Mouse (Mus musculus): ENCODE measurements around the gene 2300009A05Rik.

The 2300009A05Rik gene

DNA sequence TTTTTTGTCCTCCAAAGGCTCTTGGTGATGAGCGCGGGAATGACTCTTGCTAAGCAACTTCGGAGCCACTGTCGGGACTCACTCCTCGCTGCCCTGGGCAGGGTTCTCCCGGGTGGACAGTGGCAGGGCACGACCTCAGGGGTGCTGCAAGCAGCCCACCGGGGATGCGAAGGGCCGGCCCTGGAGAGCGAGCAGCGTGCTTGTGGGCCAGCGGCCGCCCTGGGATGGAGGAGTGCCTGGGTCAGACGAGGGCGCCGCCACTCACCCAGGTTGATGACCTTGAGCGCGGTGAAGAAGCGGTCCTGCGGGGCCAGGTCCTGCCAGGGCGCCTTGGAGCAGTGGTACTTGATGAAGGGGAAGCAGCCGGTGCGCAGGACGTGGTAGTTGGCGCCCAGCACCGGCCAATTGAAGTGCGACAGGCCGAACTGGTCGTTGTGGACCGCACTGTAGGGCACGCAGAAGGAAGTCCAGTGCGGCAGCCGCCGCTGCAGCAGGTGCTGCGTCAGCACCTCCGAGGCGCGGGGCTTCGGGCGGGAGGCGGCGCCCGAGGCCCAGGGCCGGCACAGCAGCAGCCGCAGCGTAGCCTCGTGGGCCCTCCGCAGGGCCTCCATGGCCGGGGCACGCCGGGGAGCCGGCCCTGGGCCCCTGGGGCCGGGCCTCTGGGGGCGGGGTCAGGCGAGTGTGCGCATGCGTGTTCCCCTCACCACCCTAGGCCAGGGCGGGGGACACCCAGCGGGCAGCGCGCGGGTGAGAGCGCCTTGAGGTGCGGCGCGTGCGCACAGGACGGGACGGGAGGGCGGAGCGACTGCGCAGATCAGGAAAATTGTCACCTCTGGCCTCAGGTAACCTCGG, at the start of gene 2300009A05Rik:
Gene 2300009A05Rik, minus strand, starts transcription at position 636 of the 852 bp plus-strand sequence.
- DNase-seq: peak; percentile 96

- no peak for DNase-seq
Measured at GRCm38 (mm10) chr9:63443695-63444094, 44.6 kb upstream of the 2300009A05Rik start.

DNA sequence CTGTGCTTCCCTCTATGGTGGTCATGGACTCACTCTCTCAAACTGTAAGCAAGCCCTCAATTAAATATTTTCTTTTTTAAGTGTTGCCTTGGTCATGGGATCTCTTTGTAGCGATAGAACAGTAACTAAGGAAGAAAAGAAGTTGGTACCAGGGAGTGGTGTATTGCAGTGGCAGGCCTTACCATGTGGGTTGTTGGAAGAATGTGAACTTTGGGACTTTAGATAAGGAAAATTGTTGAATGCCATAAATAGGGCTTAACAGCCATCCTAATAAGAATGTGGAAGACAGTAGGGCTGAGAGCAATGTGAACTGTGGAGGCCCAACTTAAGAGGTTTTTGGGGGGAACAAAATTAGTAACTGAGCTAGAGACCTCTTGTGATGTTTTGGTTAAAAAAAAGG, 31.6 kb upstream of the 2300009A05Rik start:
- DNase-seq: no peak

DNA sequence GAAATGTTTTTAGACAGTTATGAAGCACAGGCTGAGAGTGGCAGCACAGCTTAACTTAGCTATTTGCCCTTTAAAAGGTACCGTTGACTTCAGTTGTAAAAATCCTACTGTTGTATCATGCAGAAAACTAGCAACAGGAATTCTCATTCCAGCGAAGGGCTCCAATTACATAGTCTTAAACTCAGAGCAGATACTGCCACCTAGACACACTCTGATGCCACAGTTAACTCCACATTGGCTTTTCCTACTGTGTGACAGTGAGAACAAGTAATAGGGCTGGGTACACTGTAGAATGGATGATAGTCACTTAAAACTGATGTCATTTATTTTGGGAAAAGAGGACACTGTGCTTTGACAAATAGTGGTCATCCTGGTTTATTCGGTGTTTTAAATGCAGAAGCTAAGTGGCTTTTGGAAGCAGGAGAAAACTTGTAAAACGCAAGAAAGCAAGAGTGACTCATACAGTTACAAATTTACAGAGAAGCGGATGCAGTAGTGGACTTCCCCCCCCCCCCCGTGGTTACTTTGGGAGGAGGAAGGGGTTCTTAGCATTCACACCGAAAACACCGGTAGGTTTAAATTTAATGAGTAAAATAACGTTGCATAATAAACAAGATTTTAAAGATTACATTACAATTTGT, 22.2 kb upstream of the 2300009A05Rik start:
- no peak for DNase-seq

DNA sequence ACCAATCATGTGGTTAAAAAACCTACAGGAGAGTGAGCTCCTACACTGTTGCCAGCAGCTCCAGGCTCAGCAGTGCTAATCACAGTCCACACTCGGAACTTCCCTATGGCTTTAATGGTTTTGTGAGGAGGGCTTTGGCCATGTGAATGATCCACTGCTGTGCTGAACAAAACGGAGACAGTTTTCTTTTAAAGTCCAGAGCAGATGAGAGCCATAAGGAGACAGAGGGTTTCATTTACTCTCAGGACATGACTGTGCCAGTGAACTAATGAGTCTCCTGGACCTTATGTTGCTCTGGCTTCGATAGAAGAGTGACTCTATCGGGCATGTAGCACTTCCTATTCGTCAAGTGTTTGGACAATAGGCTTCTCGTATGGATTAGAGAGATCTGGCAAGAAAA, 21.4 kb upstream of the 2300009A05Rik start:
- DNase-seq: no peak

DNA sequence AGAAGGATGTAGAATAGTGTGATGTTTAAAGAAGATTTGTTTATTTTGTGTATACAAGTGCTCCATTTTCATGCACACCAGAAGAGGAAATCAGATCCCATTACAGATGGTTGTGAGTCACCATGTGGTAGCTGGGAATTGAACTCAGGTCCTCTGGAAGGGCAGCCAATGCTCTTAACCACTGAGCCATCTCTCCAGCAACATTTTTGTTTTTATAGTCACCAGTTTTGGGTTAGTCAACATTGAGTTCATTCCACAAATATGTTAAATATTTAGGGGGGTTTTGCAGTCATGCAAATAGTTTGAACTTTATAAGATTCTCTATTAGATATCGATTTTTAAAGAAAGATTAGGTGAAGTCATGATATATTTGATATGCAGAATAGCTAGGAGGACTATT, 1.1 kb upstream of the 2300009A05Rik start:
- DNase-seq: no peak

DNA sequence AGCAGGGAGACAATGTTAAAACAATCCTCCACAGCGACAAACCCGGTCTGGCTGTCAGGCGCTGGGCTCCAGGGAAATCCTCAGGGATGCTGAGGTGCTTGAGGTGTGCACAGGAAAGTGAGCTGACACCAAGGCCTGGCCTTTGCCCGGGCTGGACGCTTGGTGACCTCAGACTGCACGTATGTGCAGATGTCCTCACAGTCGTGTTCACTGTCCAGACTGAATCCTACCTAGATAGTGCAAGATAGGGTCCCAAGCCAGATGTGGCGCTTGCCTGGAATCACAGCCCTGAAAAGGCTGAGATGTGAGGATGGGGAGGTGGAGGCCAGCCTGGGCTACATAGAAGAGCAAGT, 393 bp upstream of the 2300009A05Rik start:
- DNase-seq: no peak

- no peak for DNase-seq
Measured at GRCm38 (mm10) chr9:63395612-63396011, 3.4 kb downstream of the 2300009A05Rik start.

DNA sequence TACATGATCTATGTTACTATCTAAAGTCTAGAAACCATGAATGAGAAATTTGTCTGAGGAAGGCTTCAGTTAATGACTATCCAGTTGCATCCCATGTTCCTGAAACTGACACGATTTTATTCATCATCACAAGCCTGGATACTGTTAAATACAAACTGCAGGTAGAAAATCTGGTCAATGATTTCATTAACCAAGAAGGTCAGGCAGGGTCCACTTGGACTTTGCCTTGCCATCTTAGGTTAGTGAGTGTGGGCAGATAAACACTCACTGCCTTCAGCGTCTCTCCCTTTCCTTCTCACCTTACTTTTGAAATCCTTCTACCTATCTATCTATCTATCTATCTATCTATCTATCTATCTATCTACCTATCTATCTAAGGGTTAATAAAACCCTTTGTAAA, 7.7 kb downstream of the 2300009A05Rik start:
- peak; percentile 51 to 73 for DNase-seq

DNA sequence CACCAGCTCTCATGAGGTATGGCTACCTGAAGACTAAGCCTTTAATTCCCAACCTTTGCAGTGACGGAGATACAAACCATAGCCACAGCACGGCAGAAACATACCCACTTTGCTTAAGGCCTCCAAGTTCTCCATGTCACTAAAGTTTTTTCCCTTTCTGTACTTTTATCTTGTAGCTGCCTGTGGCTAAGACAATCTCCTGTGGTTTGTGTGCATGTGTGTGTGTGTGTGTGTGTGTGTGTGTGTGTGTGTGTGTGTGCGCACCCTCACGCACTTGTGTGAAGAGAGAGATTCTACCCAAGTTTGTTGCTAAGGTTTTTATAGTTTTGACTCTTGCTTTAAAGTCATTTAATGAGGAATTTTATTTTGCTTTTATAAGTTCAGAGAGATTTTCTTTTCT, 16.3 kb downstream of the 2300009A05Rik start:
- no peak for DNase-seq

DNA sequence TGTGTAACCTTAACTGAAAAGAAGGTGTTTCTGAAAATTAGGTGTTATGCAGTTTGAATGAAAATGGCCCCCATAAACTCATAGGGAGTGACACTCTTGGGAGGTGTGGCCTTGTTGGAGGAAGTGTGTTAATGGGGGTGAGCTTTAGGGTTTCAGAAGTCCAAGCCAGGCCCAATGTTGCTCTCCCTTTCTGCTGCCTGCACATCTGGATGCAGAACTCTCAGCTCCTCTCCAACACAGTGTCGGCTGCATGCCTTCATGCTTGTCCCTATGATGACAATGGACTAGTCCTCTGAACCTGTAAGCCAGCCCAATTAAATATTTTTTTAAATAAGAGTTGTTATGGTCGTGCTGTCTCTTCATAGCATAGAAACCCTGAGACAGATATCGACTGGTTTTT, 18.7 kb downstream of the 2300009A05Rik start:
- no peak for DNase-seq

GRCm38 (mm10) chr9:63378174-63378573, 20.9 kb downstream of the 2300009A05Rik start:
- DNase-seq: no peak

DNA sequence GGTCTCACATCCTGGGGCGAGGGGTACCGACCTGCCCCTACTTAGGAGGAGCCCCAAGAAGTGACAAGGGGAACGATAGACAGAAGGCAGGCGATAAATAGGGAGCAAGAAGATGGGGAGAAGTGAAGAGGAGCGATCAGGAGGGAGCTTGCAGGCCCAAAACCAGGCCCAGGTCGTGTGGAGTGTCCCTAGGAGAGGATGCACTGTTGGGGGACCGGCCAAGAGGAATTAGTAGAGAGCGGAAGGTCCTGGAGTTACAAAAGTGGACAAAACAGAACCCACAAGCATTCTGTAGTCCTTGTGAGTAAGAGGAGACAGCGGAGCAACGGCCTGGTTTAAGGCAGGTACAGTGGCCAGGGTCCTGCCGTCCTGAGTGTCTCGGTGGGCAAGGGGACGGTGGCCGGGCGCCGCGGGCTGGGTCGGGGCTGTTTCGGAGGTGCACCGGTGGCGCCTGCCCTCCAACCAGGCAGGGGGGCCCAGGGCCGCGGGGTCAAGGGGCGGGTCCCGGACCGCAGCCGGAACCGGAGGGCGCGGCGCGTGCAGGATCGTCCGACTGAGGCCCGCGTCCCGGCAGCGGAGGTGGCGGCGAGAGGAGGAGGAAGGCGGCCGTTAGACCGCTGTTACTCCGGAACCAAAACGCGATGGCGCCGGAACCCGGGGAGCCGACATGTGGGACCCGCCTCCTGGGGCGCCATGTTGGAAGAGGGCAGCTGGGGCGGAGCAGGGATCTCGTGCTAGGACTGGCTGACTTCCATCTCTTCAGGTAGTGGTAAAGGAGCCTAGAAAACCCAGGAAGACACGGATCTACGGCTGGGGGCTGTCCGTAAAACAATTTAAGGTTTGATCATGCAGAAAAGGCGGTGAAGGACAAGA, 21.5 kb downstream of the 2300009A05Rik start, which contains the start of gene Map2k5:
Gene Map2k5, minus strand, starts transcription at position 633 of the 873 bp plus-strand sequence.
- DNase-seq: peak; percentile 91

DNA sequence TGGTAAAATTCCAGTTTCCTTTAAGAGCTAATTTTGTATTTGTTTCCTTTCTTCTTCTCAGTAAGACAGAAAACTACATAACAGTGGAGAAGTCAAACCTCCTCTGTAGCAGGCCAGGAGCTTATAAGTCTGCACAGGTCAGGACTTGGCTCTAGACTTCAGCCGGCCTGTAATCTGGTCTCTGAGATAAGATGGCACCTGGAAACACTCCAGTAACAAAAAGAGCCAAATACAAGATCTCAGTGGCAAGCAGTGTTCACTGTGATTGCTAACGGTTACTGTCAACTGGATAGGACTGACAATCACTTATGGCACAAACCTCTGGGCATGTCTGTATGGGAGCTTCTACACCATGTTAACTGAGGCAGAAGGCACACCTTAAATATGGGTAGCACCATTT, 25.7 kb downstream of the 2300009A05Rik start:
- no peak for DNase-seq

DNA sequence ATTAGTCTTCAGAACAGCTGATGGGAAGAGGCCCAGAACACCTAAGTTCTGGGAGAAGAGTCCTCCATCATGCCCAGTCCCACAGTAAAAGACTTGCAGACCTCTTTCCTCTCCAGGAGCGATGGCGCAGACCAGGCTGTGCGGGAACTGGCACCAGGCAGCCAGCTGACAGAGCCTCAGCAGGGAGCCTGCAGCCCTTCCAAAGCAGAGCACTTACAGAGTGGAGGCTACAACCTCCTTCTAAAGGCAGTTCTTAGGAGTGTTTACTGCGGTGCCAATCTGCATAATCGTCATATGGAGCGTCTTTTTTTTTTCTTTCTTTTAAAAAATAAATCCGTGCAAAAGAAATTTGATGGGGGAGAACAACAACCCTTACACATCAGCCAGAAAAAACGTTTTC, 26.5 kb downstream of the 2300009A05Rik start:
- no peak for DNase-seq

GRCm38 (mm10) chr9:63360410-63360809, 38.6 kb downstream of the 2300009A05Rik start:
- DNase-seq: no peak

DNA sequence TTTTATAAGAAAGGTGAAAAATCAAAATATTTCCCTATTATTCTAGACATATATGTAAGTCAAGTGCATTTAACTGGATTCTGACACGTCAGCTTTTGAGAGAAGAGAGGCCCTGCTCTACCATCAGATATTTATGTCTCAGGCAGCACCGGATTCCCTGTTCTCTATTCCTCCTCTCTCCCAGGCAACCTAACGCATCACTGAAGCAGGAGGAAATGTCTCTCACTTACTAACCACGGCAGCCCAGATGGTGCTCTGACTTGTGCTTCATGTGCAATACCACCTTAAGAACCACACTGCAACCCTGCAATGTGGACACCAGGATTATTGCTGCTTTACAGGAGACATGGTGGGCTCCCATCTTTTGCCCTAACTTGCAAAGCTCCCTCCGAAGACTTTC, 40.0 kb downstream of the 2300009A05Rik start:
- DNase-seq: no peak

GRCm38 (mm10) chr9:63356721-63357120, 42.3 kb downstream of the 2300009A05Rik start:
- DNase-seq: no peak

DNA sequence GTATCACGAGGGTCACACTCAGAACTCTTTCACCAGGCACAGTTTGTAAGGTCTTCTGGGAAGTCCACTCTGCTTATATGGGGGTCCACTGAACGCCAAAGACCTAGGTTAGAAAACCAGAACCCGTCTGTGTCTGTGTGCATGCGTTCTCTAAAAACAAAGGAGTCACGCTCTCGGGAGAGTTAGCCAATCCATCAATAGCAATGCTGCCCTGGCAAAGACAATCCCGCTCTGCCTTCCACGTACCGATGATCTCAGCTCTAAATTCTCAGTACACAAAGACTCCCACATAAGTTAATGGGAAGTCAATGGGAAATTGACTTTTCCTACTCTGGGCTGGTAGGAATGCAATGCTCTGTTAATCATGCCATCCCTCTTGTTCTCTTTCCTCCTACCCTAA, 42.8 kb downstream of the 2300009A05Rik start:
- DNase-seq: no peak

DNA sequence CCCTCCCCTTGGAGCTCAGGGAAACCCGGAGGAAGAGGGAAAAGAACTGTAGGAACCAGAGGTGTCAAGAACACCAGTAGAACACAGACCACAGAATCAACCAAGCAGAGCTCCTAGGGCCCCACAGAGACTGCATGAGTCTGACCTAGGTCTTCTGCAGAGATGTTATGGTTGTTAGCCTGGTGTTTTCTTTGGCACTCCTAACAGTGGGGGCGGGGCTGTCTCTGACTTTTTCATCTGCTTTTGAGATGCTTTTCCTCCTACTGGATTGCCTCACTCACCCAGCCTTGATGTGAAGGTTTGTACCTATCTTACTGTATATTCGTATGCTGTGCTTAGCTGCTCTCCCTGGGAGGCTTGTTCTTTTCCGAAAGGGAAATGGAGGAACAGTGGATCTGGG, 44.9 kb downstream of the 2300009A05Rik start:
- peak in 1 of 2 experiments; percentile 22 for DNase-seq

- no peak for DNase-seq
Measured at GRCm38 (mm10) chr9:63350030-63350429, 49.0 kb downstream of the 2300009A05Rik start.

DNA sequence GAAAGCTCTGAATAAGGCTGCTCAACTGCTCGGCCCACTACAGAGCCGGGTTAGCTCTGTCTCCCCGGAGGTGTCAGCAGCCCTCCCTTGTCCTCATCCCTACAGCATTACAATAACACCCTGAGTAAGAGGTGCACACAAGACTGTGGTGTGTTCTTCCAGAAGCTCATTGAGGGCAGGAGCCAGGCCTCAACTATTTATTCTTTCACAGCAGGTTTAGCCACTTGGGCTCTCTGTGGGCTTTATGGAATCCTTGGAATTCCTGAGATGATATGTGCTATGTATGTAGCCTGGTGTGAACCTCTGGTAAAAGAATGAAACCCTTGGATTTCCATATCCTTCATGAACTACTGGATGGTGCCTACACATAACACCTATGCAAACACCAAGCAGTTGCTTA, 49.8 kb downstream of the 2300009A05Rik start:
- DNase-seq: no peak

DNA sequence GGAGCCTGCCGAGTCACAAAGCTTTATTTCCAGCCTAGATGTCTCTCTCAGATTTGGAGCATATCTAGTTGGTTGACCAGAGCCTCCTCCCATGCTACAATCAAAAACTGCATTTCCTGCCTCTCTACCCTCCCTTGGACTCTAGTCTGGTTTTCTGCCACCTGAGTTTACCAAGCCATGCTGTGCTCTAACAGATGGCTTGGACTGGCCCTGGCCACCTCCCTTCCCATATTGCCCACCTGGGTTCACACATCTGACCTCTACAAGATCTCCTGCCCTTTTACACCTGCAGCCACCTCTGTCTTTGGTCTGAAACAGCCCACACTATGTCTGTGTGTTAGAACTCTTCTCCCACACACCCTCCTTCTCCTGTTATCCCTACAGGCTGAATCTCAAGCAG, 50.9 kb downstream of the 2300009A05Rik start:
- DNase-seq: no peak

Data from kidney, adult 8-10 months (tissue).